Mouse (Mus musculus): ENCODE data around the gene Ppp1r37. TPM values are rescaled to one million over a fixed set of nuclear protein-coding genes. Genes with fewer than 3 reads are reported as not detected.

The Ppp1r37 gene
- 56.4 TPM for total RNA-seq (2023)

GRCm38 (mm10) chr7:19562643-19563410 is at the start of gene Ppp1r37:
Gene Ppp1r37, minus strand, starts transcription at chr7:19563076.

GRCm38 (mm10) chr7:19603849-19604605 is 41.2 kb upstream of the Ppp1r37 start, which contains the start of gene Clasrp:
Gene Clasrp, minus strand, starts transcription at chr7:19604486.

GRCm38 (mm10) chr7:19577141-19577852 is 14.4 kb upstream of the Ppp1r37 start, which contains the start of the genes Zfp296 and Gemin7:
Gene Zfp296, plus strand, starts transcription at chr7:19577287.
Gene Gemin7, minus strand, starts transcription at chr7:19577595.

GRCm38 (mm10) chr7:19517652-19518365 is 45.1 kb downstream of the Ppp1r37 start, which contains the start of gene Nkpd1:
Gene Nkpd1, plus strand, starts transcription at chr7:19517838.

GRCm38 (mm10) chr7:19508150-19508923 is 54.5 kb downstream of the Ppp1r37 start, which contains the start of the genes Bloc1s3 and Trappc6a:
Gene Bloc1s3, minus strand, starts transcription at chr7:19508367.
Gene Trappc6a, plus strand, starts transcription at chr7:19508395.

Other genes with a start within 250 kb of the Ppp1r37 start
- gene Ercc1, start 218.3 kb downstream of the Ppp1r37 start, total RNA-seq (2023): 67.1 TPM
- gene Cd3eap, start 203.6 kb downstream of the Ppp1r37 start, total RNA-seq (2023): 9.0 TPM
- gene Ppp1r13l, start 203.3 kb downstream of the Ppp1r37 start, total RNA-seq (2023): 1.3 TPM
- gene Ercc2, start 181.1 kb downstream of the Ppp1r37 start, total RNA-seq (2023): 69.8 TPM
- gene Klc3, start 159.0 kb downstream of the Ppp1r37 start, total RNA-seq (2023): 5.9 TPM
- not detected for gene Ckm, start 158.3 kb downstream of the Ppp1r37 start, total RNA-seq (2023)
- 26.5 TPM for gene Mark4, start 104.3 kb downstream of the Ppp1r37 start, total RNA-seq (2023)
- gene Exoc3l2, start 99.7 kb downstream of the Ppp1r37 start, total RNA-seq (2023): not detected
- 3.3 TPM for gene Bloc1s3, start 54.7 kb downstream of the Ppp1r37 start, total RNA-seq (2023)
- 23.3 TPM for gene Trappc6a, start 54.7 kb downstream of the Ppp1r37 start, total RNA-seq (2023)
- not detected for gene Nkpd1, start 45.2 kb downstream of the Ppp1r37 start, total RNA-seq (2023)
- 1.5 TPM for gene Zfp296, start 14.2 kb upstream of the Ppp1r37 start, total RNA-seq (2023)
- gene Gemin7, start 14.5 kb upstream of the Ppp1r37 start, total RNA-seq (2023): 42.3 TPM
- 87.2 TPM for gene Clasrp, start 41.4 kb upstream of the Ppp1r37 start, total RNA-seq (2023)
- 67.9 TPM for gene Relb, start 66.4 kb upstream of the Ppp1r37 start, total RNA-seq (2023)
- 87.9 TPM for gene Clptm1, start 102.0 kb upstream of the Ppp1r37 start, total RNA-seq (2023)
- gene Apoc2, start 114.9 kb upstream of the Ppp1r37 start, total RNA-seq (2023): not detected
- not detected for gene Gm44805, start 118.3 kb upstream of the Ppp1r37 start, total RNA-seq (2023)
- gene Apoc4, start 118.4 kb upstream of the Ppp1r37 start, total RNA-seq (2023): not detected
- gene Apoc1, start 129.6 kb upstream of the Ppp1r37 start, total RNA-seq (2023): not detected
- 36.3 TPM for gene Apoe, start 136.1 kb upstream of the Ppp1r37 start, total RNA-seq (2023)
- gene Tomm40, start 152.4 kb upstream of the Ppp1r37 start, total RNA-seq (2023): 48.0 TPM
- gene Nectin2, start 187.4 kb upstream of the Ppp1r37 start, total RNA-seq (2023): 0.38 TPM
- 0.23 TPM for gene Bcam, start 207.9 kb upstream of the Ppp1r37 start, total RNA-seq (2023)
- gene Cblc, start 233.7 kb upstream of the Ppp1r37 start, total RNA-seq (2023): not detected

All from CD4-positive naive resting alpha-beta T cell, adult 76 days (primary cell).